In genomic region chr6:114462747-114463146, GRCm38 (mm10) we compare ENCODE assay signal across 8 mouse cellular contexts.
DNase-seq lines count a peak whose midpoint lies in the region; ATAC-seq and TF ChIP-seq lines count a peak whose summit lies in the region.

No protein-coding gene starts in this region.

- ATAC-seq in midbrain, embryonic 14.5 days (ENCODE audit: low FRiP score, low TSS enrichment): no peak
- no peak for ATAC-seq in midbrain, embryonic 13.5 days
- no peak for ATAC-seq in neural tube, embryonic 11.5 days (ENCODE audit: insufficient read depth, low FRiP score, low TSS enrichment)

- H3K4me2 ChIP-seq in midbrain, embryonic 14.5 days (ENCODE audit: low read length): no peak overlapping the region
- H3K4me2 ChIP-seq in midbrain, embryonic 13.5 days (replicated peaks): no peak overlapping the region
- no peak overlapping the region for H3K4me2 ChIP-seq in neural tube, embryonic 11.5 days (ENCODE audit: low read depth)

- no peak overlapping the region for H3K9ac ChIP-seq in midbrain, embryonic 14.5 days (replicated peaks; ENCODE audit: low read length)
- no peak overlapping the region for H3K9ac ChIP-seq in midbrain, embryonic 13.5 days (replicated peaks)
- no peak overlapping the region for H3K9ac ChIP-seq in neural tube, embryonic 11.5 days (ENCODE audit: low read length)

- no peak overlapping the region for H3K27ac ChIP-seq in gastrocnemius, adult 2 months
- no peak overlapping the region for H3K27ac ChIP-seq in midbrain, embryonic 14.5 days (replicated peaks; ENCODE audit: low read depth, low read length)
- no peak overlapping the region for H3K27ac ChIP-seq in midbrain, embryonic 13.5 days
- no peak overlapping the region for H3K27ac ChIP-seq in neural tube, embryonic 11.5 days (ENCODE audit: low read depth, low read length)

- H3K4me3 ChIP-seq in gastrocnemius, adult 2 months: no peak overlapping the region
- H3K4me3 ChIP-seq in midbrain, embryonic 14.5 days (replicated peaks; ENCODE audit: low read depth, low read length): no peak overlapping the region
- H3K4me3 ChIP-seq in midbrain, embryonic 13.5 days (replicated peaks): no peak overlapping the region
- H3K4me3 ChIP-seq in neural tube, embryonic 11.5 days (ENCODE audit: low read depth, low read length): no peak overlapping the region

- WGBS in midbrain, embryonic 14.5 days: 26% methylated on average over 4 of the region's 4 CpGs
- WGBS in midbrain, embryonic 13.5 days: 22% methylated on average over 4 of the region's 4 CpGs
- 25% methylated on average over 4 of the region's 4 CpGs for WGBS in neural tube, embryonic 11.5 days

- no peaks in the 10 kb centered on the region for H3K9me3 ChIP-seq in midbrain, embryonic 14.5 days (ENCODE audit: control insufficient read depth, low read length)
- H3K9me3 ChIP-seq in midbrain, embryonic 13.5 days: 0 out of 2 replicates have a peak, but pooled peaks cover 3% of the 10 kb centered on the region
- no peaks in the 10 kb centered on the region for H3K9me3 ChIP-seq in neural tube, embryonic 11.5 days (ENCODE audit: control insufficient read depth, low read length)

- H3K27me3 ChIP-seq in midbrain, embryonic 14.5 days (ENCODE audit: control insufficient read depth, insufficient read depth, low read length): no peaks in the 10 kb centered on the region
- H3K27me3 ChIP-seq in midbrain, embryonic 13.5 days: no peaks in the 10 kb centered on the region
- H3K27me3 ChIP-seq in neural tube, embryonic 11.5 days (ENCODE audit: control insufficient read depth, insufficient read depth, low read length): no peaks in the 10 kb centered on the region

- H3K4me1 ChIP-seq in midbrain, embryonic 14.5 days (ENCODE audit: control insufficient read depth, insufficient read depth, low read length): no peaks in the 10 kb centered on the region
- H3K4me1 ChIP-seq in midbrain, embryonic 13.5 days (replicated peaks): peaks cover 15% of the 10 kb centered on the region
- no peaks in the 10 kb centered on the region for H3K4me1 ChIP-seq in neural tube, embryonic 11.5 days (ENCODE audit: control insufficient read depth, insufficient read depth, low read length)

- TF ChIP-seq POLR2A in brain, embryonic 14.5 days (IDR thresholded peaks at IDR 0.05; ENCODE audit: borderline replicate concordance, extremely low read depth, insufficient read depth, insufficient read length, poor library complexity, severe bottlenecking): no peak

- intact Hi-C loops in gastrocnemius, adult 2 months (cut with DNase I): loop anchor here (2.0 kb wide), 1 partner anchor 236 kb away; no protein-coding TSS in a partner anchor
- intact Hi-C loops in gastrocnemius, postnatal 14 days (cut with DNase I; ENCODE audit: low total_unique reads): loop anchor here (10.0 kb wide), 1 partner anchor 232 kb away; no protein-coding TSS in a partner anchor

- DNase-seq in gastrocnemius, adult 2 months: no peak
- no peak for DNase-seq in gastrocnemius, postnatal 14 days
- DNase-seq in midbrain, embryonic 14.5 days: peak; percentile 62
- peak; percentile 61 for DNase-seq in brain, embryonic 14.5 days (ENCODE audit: low read depth)
- peak; percentile 26 for DNase-seq in neural tube, embryonic 11.5 days (ENCODE audit: low spot score)
- no peak for DNase-seq in ovary, adult 18-20 months (ENCODE audit: low spot score)
- no peak for DNase-seq in spleen, adult 12 weeks (ENCODE audit: low spot score)

- no peaks in the 10 kb centered on the region for H3K36me3 ChIP-seq in midbrain, embryonic 14.5 days (ENCODE audit: control insufficient read depth, insufficient read depth, low read length)
- no peaks in the 10 kb centered on the region for H3K36me3 ChIP-seq in midbrain, embryonic 13.5 days
- H3K36me3 ChIP-seq in neural tube, embryonic 11.5 days (ENCODE audit: control insufficient read depth, insufficient read depth, low read length): no peaks in the 10 kb centered on the region

- peak; percentile 72 for TF ChIP-seq CTCF in gastrocnemius, adult 2 months (IDR thresholded peaks at IDR 0.05)
- TF ChIP-seq CTCF in brain, embryonic 14.5 days (IDR thresholded peaks at IDR 0.05; ENCODE audit: borderline replicate concordance, extremely low read depth, insufficient read depth, insufficient read length): peak; percentile 63; the same call in 1 of the 2 replicates

Comparison
In these comparisons a context has a peak if more than half of its experiments do, and no peak if none do; other contexts are left out.
1. DNase-seq: peak in midbrain, embryonic 14.5 days (single experiment), brain, embryonic 14.5 days (single experiment) and neural tube, embryonic 11.5 days (single experiment); none in gastrocnemius, adult 2 months (single experiment), gastrocnemius, postnatal 14 days (single experiment), ovary, adult 18-20 months (single experiment) and spleen, adult 12 weeks (single experiment).